Mouse (Mus musculus): ENCODE measurements at regions not wholly inside any gene's neighbourhood (a gene's known extent, or its start where the extent isn't known, plus 50 kb on each side); places are given as distances from the start of the nearest gene placed in this dataset.

GRCm38 (mm10) chr13:16382936-16383511 is 371.4 kb downstream of the Inhba start:
- Histone ChIP-seq H3K9me3 (replicated peaks) (no peaks in the 10 kb centered on the region), H3K4me1 (replicated peaks) (no peaks in the 10 kb centered on the region), H3K27me3 (no peaks in the 10 kb centered on the region), H3K4me2 (no peak overlapping the region), H3K36me3 (no peaks in the 10 kb centered on the region), H3K27ac (no peak overlapping the region), H3K4me3 (replicated peaks) (no peak overlapping the region), H3K9ac (no peak overlapping the region)
- DNase-seq (no peak), ATAC-seq (ENCODE audit: low read depth) (no peak)
- WGBS (ENCODE audit: insufficient replicate concordance) = 58% methylated on average over 5 of the region's 5 CpGs

GRCm38 (mm10) chr13:16416356-16417019 is 404.8 kb downstream of the Inhba start:
- H3K9ac ChIP-seq = no peak overlapping the region
- no peaks in the 10 kb centered on the region for H3K4me1 ChIP-seq (replicated peaks)
- H3K9me3 ChIP-seq (replicated peaks) = no peaks in the 10 kb centered on the region
- H3K4me3 ChIP-seq (replicated peaks) = no peak overlapping the region
- no peaks in the 10 kb centered on the region for H3K36me3 ChIP-seq
- H3K27me3 ChIP-seq = no peaks in the 10 kb centered on the region
- no peak for DNase-seq
- H3K4me2 ChIP-seq = no peak overlapping the region
- WGBS (ENCODE audit: insufficient replicate concordance) = 28% methylated on average over 2 of the region's 2 CpGs
- no peak overlapping the region for H3K27ac ChIP-seq
- ATAC-seq (ENCODE audit: low read depth) = no peak

- no peak overlapping the region for H3K4me2 ChIP-seq
- no peak overlapping the region for H3K9ac ChIP-seq
- H3K4me3 ChIP-seq (replicated peaks) = no peak overlapping the region
- no peak for DNase-seq
- H3K36me3 ChIP-seq = no peaks in the 10 kb centered on the region
- H3K4me1 ChIP-seq (replicated peaks) = no peaks in the 10 kb centered on the region
- ATAC-seq (ENCODE audit: low read depth) = no peak
- WGBS (ENCODE audit: insufficient replicate concordance) = 66% methylated on average over 2 of the region's 2 CpGs
- no peaks in the 10 kb centered on the region for H3K9me3 ChIP-seq (replicated peaks)
- H3K27me3 ChIP-seq = no peaks in the 10 kb centered on the region
- H3K27ac ChIP-seq = no peak overlapping the region
These were observed 412.5 kb downstream of the Inhba start for GRCm38 (mm10) chr13:16424147-16424546.

GRCm38 (mm10) chr13:16435436-16435835 is 423.8 kb downstream of the Inhba start:
- H3K4me2 ChIP-seq = no peak overlapping the region
- no peak overlapping the region for H3K9ac ChIP-seq
- H3K9me3 ChIP-seq (replicated peaks) = no peaks in the 10 kb centered on the region
- no peak overlapping the region for H3K4me3 ChIP-seq (replicated peaks)
- no peaks in the 10 kb centered on the region for H3K36me3 ChIP-seq
- 60% methylated on average over 2 of the region's 2 CpGs for WGBS (ENCODE audit: insufficient replicate concordance)
- no peaks in the 10 kb centered on the region for H3K4me1 ChIP-seq (replicated peaks)
- DNase-seq (no peak), ATAC-seq (ENCODE audit: low read depth) (no peak)
- H3K27ac ChIP-seq = no peak overlapping the region
- H3K27me3 ChIP-seq = no peaks in the 10 kb centered on the region

- Histone ChIP-seq H3K36me3 (no peaks in the 10 kb centered on the region), H3K27me3 (no peaks in the 10 kb centered on the region), H3K4me1 (replicated peaks) (no peaks in the 10 kb centered on the region), H3K4me3 (replicated peaks) (no peak overlapping the region), H3K27ac (no peak overlapping the region), H3K4me2 (no peak overlapping the region), H3K9me3 (replicated peaks) (no peaks in the 10 kb centered on the region), H3K9ac (no peak overlapping the region)
- no peak for ATAC-seq (ENCODE audit: low read depth)
- DNase-seq = no peak
These were observed 441.6 kb downstream of the Inhba start for GRCm38 (mm10) chr13:16453234-16453633.

GRCm38 (mm10) chr13:16459743-16460142 is 448.1 kb downstream of the Inhba start:
- Histone ChIP-seq H3K36me3 (no peaks in the 10 kb centered on the region), H3K4me2 (no peak overlapping the region), H3K4me1 (replicated peaks) (no peaks in the 10 kb centered on the region), H3K4me3 (replicated peaks) (no peak overlapping the region), H3K27me3 (no peaks in the 10 kb centered on the region), H3K27ac (no peak overlapping the region), H3K9me3 (replicated peaks) (no peaks in the 10 kb centered on the region), H3K9ac (no peak overlapping the region)
- DNase-seq = no peak
- ATAC-seq (ENCODE audit: low read depth) = no peak
- WGBS (ENCODE audit: insufficient replicate concordance) = 31% methylated on average over 2 of the region's 2 CpGs

- no peak overlapping the region for H3K4me3 ChIP-seq (replicated peaks)
- no peaks in the 10 kb centered on the region for H3K36me3 ChIP-seq
- no peaks in the 10 kb centered on the region for H3K27me3 ChIP-seq
- DNase-seq (no peak), ATAC-seq (ENCODE audit: low read depth) (no peak)
- no peak overlapping the region for H3K9ac ChIP-seq
- no peaks in the 10 kb centered on the region for H3K4me1 ChIP-seq (replicated peaks)
- H3K9me3 ChIP-seq (replicated peaks) = no peaks in the 10 kb centered on the region
- H3K4me2 ChIP-seq = no peak overlapping the region
- peak overlapping the region; percentile 47 for H3K27ac ChIP-seq
- WGBS (ENCODE audit: insufficient replicate concordance) = 63% methylated on average over 2 of the region's 2 CpGs
These were observed 450.0 kb downstream of the Inhba start for GRCm38 (mm10) chr13:16461681-16462080.

- no peaks in the 10 kb centered on the region for H3K36me3 ChIP-seq
- no peak for DNase-seq
- no peak overlapping the region for H3K27ac ChIP-seq
- WGBS (ENCODE audit: insufficient replicate concordance) = 62% methylated on average over 1 of the region's 1 CpGs
- no peaks in the 10 kb centered on the region for H3K27me3 ChIP-seq
- H3K4me3 ChIP-seq (replicated peaks) = no peak overlapping the region
- no peak for ATAC-seq (ENCODE audit: low read depth)
- no peak overlapping the region for H3K4me2 ChIP-seq
- no peaks in the 10 kb centered on the region for H3K9me3 ChIP-seq (replicated peaks)
- H3K9ac ChIP-seq = no peak overlapping the region
- H3K4me1 ChIP-seq (replicated peaks) = no peaks in the 10 kb centered on the region
These were observed 453.2 kb downstream of the Inhba start for GRCm38 (mm10) chr13:16464823-16465222.

- Histone ChIP-seq H3K27ac (no peak overlapping the region), H3K27me3 (no peaks in the 10 kb centered on the region), H3K9me3 (replicated peaks) (no peaks in the 10 kb centered on the region), H3K36me3 (no peaks in the 10 kb centered on the region), H3K4me2 (no peak overlapping the region), H3K4me1 (replicated peaks) (no peaks in the 10 kb centered on the region), H3K9ac (no peak overlapping the region), H3K4me3 (replicated peaks) (no peak overlapping the region)
- DNase-seq = no peak
- ATAC-seq (ENCODE audit: low read depth) = no peak
- WGBS (ENCODE audit: insufficient replicate concordance) = 55% methylated on average over 1 of the region's 1 CpGs
These were observed 453.7 kb downstream of the Inhba start for GRCm38 (mm10) chr13:16465317-16465716.

GRCm38 (mm10) chr13:16465812-16466211 is 454.2 kb downstream of the Inhba start:
- Histone ChIP-seq H3K36me3 (no peaks in the 10 kb centered on the region), H3K9me3 (replicated peaks) (no peaks in the 10 kb centered on the region), H3K4me3 (replicated peaks) (no peak overlapping the region), H3K9ac (no peak overlapping the region), H3K27ac (no peak overlapping the region), H3K4me1 (replicated peaks) (no peaks in the 10 kb centered on the region), H3K4me2 (no peak overlapping the region), H3K27me3 (no peaks in the 10 kb centered on the region)
- WGBS (ENCODE audit: insufficient replicate concordance) = 66% methylated on average over 1 of the region's 1 CpGs
- no peak for ATAC-seq (ENCODE audit: low read depth)
- DNase-seq = no peak

GRCm38 (mm10) chr13:16476515-16476914 is 464.9 kb downstream of the Inhba start:
- H3K9ac ChIP-seq = no peak overlapping the region
- no peaks in the 10 kb centered on the region for H3K36me3 ChIP-seq
- WGBS (ENCODE audit: insufficient replicate concordance) = 52% methylated on average over 1 of the region's 1 CpGs
- no peak overlapping the region for H3K4me3 ChIP-seq (replicated peaks)
- no peaks in the 10 kb centered on the region for H3K9me3 ChIP-seq (replicated peaks)
- H3K27me3 ChIP-seq = no peaks in the 10 kb centered on the region
- no peaks in the 10 kb centered on the region for H3K4me1 ChIP-seq (replicated peaks)
- no peak for ATAC-seq (ENCODE audit: low read depth)
- H3K4me2 ChIP-seq = no peak overlapping the region
- no peak for DNase-seq
- H3K27ac ChIP-seq = no peak overlapping the region

GRCm38 (mm10) chr13:16487292-16487691 is 475.6 kb downstream of the Inhba start:
- Histone ChIP-seq H3K9me3 (replicated peaks) (no peaks in the 10 kb centered on the region), H3K27me3 (no peaks in the 10 kb centered on the region), H3K4me3 (replicated peaks) (no peak overlapping the region), H3K9ac (no peak overlapping the region), H3K4me1 (replicated peaks) (no peaks in the 10 kb centered on the region), H3K36me3 (no peaks in the 10 kb centered on the region), H3K27ac (no peak overlapping the region), H3K4me2 (no peak overlapping the region)
- ATAC-seq (ENCODE audit: low read depth) (no peak), DNase-seq (no peak)

Measured in liver, embryonic 13.5 days (tissue).